Mouse (Mus musculus) monocyte, adult 5-6 weeks (primary cell): ENCODE data around the gene Slc8a3. TPM values are rescaled to one million over a fixed set of nuclear protein-coding genes. Genes with fewer than 3 reads are reported as not detected.

Experiments used
- ATAC-seq: fragments of 153-309, 156-312 bp; replicated peaks from 2 replicates; pipeline ENCODE4 v1.8.0; 2017; ENCODE audit warnings: mild to moderate bottlenecking; ENCODE audit not compliant: low TSS enrichment, insufficient number of reproducible peaks, severe bottlenecking, poor library complexity, low FRiP score
- total RNA-seq: library from RNA; stranded (forward); fragments of 200-1000, 200-491, 200-594 nt; gene quantifications from 3 replicates; pipeline ENCODE4 v1.2.3, GENCODE M21; 2017

Gene Slc8a3
- total RNA-seq, 1 experiment from 2014 or later: not detected

DNA sequence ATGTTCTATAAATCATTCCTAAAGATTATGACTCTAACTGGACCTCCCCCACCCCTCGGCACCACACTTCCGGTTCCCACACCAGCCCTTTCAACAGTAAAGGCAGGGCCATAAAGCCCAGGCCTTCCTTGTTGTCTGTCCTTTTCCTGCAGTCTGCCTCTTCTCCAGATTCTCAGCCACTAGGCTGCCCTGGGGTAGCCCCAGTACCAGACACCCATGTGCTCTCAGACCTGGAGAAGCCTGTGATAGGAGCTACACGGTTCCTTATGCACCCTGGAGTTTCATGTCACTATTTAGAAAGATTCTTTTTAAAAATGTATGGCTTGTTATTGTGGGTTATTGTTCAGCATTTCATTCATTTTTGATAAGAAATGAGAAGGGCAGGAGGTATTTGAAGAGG lies 172.6 kb downstream of the Slc8a3 start:
- ATAC-seq: no peak

DNA sequence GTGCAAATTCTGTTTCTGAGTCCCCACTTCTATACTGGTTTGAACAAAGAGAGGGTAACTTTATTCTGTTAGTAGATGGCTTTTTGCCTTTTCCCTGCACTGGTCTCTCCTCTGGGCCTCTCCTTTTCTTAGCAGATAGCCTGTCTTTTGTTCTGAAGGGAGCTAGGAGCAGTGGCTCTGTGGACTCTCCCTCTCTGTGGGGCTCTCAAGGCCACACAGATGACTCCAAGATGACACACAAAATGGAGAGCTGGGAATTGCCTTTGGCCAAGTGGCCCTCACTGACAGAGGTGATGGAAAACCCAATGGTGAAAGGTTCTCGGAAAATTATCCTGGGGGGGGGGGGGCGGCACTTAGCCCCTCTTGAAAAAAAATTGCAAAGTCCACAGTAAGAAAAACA lies 173.0 kb downstream of the Slc8a3 start:
- ATAC-seq: no peak

DNA sequence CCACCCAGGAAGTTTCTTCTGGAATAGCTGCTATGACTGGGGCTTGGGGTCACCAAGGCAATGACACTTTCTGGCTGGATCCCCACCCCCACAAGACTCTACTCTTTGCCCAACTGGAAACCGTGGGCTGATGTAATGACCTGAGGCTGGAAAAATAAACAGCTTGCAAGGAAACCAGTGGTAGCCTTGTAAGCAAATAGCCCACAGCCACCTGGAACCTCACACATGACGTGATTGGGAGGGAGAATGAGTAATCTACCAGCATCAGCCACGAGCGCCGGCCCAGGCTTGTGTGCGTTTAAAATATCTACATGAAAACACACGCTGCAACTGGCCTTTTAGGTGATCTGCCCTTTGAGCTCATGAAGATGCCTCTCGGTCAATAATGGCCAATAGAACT lies 176.1 kb downstream of the Slc8a3 start:
- ATAC-seq: no peak

DNA sequence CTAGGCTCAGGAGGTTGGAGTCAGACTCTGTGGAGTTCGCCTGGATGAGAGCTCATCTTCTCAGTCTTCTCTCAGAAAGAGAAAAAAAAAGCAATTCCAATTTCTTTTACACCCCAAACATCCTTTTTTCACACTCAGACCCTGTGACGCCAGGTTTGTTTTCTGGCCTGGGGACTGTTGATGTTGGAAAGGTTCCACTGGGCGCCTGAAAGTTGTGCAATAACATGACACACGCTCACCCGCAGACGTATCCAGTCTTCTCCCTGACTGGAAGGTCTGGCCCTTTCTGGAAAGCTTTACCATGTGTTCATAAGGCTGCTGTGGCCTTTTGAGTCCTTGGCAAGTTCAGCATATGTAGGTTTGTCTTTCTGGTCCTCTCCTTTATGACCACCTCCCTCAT lies 177.3 kb downstream of the Slc8a3 start:
- ATAC-seq: no peak

DNA sequence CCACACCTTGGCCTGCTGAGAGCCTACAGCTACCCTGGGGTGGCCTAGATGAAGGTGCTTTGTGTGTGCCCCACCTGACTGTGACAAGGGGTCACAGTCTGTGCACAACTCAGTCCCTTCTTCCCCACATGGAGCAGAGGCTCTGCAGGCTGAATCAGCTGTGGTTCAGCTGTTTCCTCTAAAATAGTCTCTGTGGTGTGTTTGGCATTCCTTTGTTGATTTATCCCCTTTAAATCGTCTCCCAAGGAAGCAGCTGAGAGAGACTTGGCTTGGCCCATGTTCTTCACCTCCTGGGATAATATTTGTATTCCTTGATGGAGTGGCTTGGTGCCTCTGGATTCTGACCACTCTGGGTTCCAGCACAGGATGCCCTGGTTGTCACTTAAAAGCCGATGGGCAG lies 180.9 kb downstream of the Slc8a3 start:
- no peak for ATAC-seq

DNA sequence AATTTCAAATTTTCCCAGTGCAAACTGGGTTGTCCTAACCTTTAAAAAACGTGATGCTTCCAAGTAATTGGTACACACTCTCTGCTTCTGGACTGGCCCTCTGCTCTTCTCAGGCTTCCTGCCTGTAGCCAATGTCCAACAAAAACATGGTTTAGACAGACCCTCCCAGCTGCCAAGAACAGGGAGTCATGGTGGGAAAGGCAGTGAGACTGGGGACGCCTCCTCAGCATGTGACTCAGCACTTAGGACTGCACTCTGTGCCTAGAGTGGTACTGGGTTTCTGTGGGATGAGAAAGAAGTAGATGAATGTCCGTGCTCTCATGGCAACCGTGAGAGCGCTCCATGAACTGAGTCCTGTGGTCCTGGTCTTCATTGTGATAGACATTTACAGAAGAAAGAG lies 182.1 kb downstream of the Slc8a3 start:
- no peak for ATAC-seq

DNA sequence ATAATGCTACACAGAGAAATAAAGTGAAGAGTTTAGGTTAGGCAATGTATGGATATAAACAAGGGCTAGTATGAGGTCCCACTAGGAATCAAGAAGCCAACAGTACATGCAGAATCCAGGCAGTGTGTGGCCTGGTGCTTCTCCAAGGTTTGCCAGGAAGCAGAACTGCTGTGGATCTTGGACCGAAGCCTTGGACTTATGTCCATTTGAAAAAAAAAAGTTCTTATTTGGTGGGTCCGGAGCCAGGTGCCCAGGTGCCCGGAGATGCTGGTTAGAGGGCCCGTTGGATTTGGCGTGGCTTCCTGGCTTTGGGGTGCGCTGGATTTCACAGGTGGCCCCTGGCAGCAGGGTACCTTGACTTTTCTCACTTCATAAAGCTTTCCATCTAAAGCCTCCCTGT lies 185.0 kb downstream of the Slc8a3 start:
- ATAC-seq: no peak

Other genes with a start within 250 kb of the Slc8a3 start
- 0.97 TPM in 1 of 3 replicates, not detected in the others for gene Gm4787, start 46.3 kb upstream of the Slc8a3 start, total RNA-seq
- gene Adam4, start 88.8 kb upstream of the Slc8a3 start, total RNA-seq: 1.1 to 3.3 TPM in 2 of 3 replicates, not detected in the other
- gene Cox16, start 151.9 kb upstream of the Slc8a3 start, total RNA-seq: 113 to 151 TPM (median 115 TPM) in 3 replicates
- 3.4 to 61.0 TPM (median 34.3 TPM) in 3 replicates for gene Gm20498, start 199.7 kb upstream of the Slc8a3 start, total RNA-seq
- 42.6 to 62.2 TPM (median 46.7 TPM) in 3 replicates for gene Synj2bp, start 199.7 kb upstream of the Slc8a3 start, total RNA-seq
- gene Adam21, start 235.3 kb upstream of the Slc8a3 start, total RNA-seq: 0.85 TPM in 1 of 3 replicates, not detected in the others